Mouse (Mus musculus) G1E (cell line): ENCODE measurements around the gene Bsdc1.
A peak's percentile ranks its signal among the peaks of the same experiment; 100 is the strongest.

Source experiments
- CTCF ChIP-seq: IDR thresholded peaks from 2 replicates; pipeline ENCODE4 v1.5.1; 2012; ENCODE audit warnings: low read depth, low read length, inconsistent platforms, mixed read lengths
- GATA1 ChIP-seq: IDR thresholded peaks from 2 replicates; pipeline ENCODE4 v1.6.1; 2012; ENCODE audit warnings: borderline replicate concordance, low read length, inconsistent platforms, mixed read lengths
- POLR2AphosphoS5 ChIP-seq: IDR thresholded peaks from 2 replicates; pipeline ENCODE4 v1.6.1; 2012; ENCODE audit warnings: low read depth, low read length, inconsistent platforms; ENCODE audit not compliant: insufficient replicate concordance
- TAL1 ChIP-seq: conservative IDR thresholded peaks from 2 replicates; pipeline ENCODE4 v1.6.1; 2012; ENCODE audit warnings: low read depth, low read length, inconsistent platforms, mixed read lengths

GRCm38 (mm10) chr4:129514300-129514898 is 53.0 kb downstream of the Bsdc1 start:
- TF ChIP-seq POLR2AphosphoS5 (no peak), CTCF (peak; percentile 33; the same call in 1 of the 2 replicates), GATA1 (no peak), TAL1 (no peak)
